Mouse (Mus musculus) c-Kit-negative CD71-positive TER-119-positive erythroid progenitor cells, embryonic 14.5 days (primary cell): ENCODE measurements at regions not wholly inside any gene's neighbourhood (a gene's known extent, or its start where the extent isn't known, plus 50 kb on each side); places are given as distances from the start of the nearest gene placed in this dataset.

Source experiments
- DNase-seq: peaks from one replicate; pipeline ENCODE4 v3.0.0-alpha.2; 2013; ENCODE audit warnings: low read depth, low spot score

- no peak for DNase-seq
Observed at GRCm38 (mm10) chr5:96931576-96932152, 65.8 kb upstream of the Bmp2k start.

- no peak for DNase-seq
Observed at GRCm38 (mm10) chr5:96936239-96936638, 61.2 kb upstream of the Bmp2k start.

- DNase-seq: no peak
Observed at GRCm38 (mm10) chr5:96938718-96939117, 58.8 kb upstream of the Bmp2k start.

GRCm38 (mm10) chr5:96939273-96939672 is 58.2 kb upstream of the Bmp2k start:
- no peak for DNase-seq

GRCm38 (mm10) chr5:96940170-96941086 is 57.1 kb upstream of the Bmp2k start:
- no peak for DNase-seq

GRCm38 (mm10) chr5:96941087-96941468 is 56.4 kb upstream of the Bmp2k start:
- DNase-seq: no peak

- DNase-seq: no peak
Observed at GRCm38 (mm10) chr5:96941518-96941917, 56.0 kb upstream of the Bmp2k start.
